Mouse (Mus musculus): ENCODE data around the gene Ap3m1. TPM values are rescaled to one million over a fixed set of nuclear protein-coding genes. Genes with fewer than 3 reads are reported as not detected.

The Ap3m1 gene
- polyA plus RNA-seq, 1 experiment from 2014 or later = 33.4 TPM

- no peak overlapping the region for H3K27ac ChIP-seq (ENCODE audit: low read length)
- H3K36me3 ChIP-seq (ENCODE audit: control insufficient read depth, insufficient read depth) = peaks cover 26% of the 10 kb centered on the region
- 75% methylated on average over 3 of the region's 3 CpGs for WGBS (ENCODE audit: insufficient replicate concordance)
- no peak overlapping the region for H3K4me3 ChIP-seq (ENCODE audit: low read depth, low read length)
- no peaks in the 10 kb centered on the region; the same call in 1 of the 2 replicates for H3K4me1 ChIP-seq (ENCODE audit: control insufficient read depth, low read depth, low read length)
- H3K9me3 ChIP-seq (replicated peaks; ENCODE audit: control insufficient read depth, low read length) = no peaks in the 10 kb centered on the region
- no peaks in the 10 kb centered on the region for H3K27me3 ChIP-seq (ENCODE audit: control insufficient read depth, insufficient read depth, low read depth, low read length)
- H3K4me2 ChIP-seq (ENCODE audit: low read depth, low read length) = no peak overlapping the region
- ATAC-seq (ENCODE audit: low read depth) = no peak
- H3K9ac ChIP-seq (ENCODE audit: low read depth, low read length) = no peak overlapping the region
Measured at GRCm38 (mm10) chr14:21034791-21035190, 17.5 kb downstream of the Ap3m1 start.

DNA sequence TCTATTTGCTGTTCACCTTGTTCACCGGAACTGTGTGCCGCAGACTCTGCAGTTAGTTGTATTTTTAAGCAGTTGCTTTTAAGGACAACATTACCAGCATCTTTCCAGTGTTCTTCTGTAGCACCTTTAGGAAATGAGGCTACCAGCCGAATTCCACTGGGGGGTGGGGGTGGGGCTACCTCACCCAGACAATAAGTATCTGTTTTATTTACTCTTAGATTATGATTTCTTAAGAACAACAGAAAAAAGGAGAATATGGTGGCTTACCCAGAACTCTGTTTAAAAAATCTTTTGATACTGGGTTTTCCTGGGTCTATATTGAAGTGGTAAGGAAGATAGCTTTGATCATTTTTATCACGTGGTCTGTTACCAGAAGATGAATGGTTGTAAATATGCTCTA is 18.0 kb downstream of the Ap3m1 start:
- Histone ChIP-seq H3K4me2 (ENCODE audit: low read depth, low read length) (no peak overlapping the region), H3K9ac (ENCODE audit: low read depth, low read length) (no peak overlapping the region; the same call in 1 of the 2 replicates), H3K4me1 (ENCODE audit: control insufficient read depth, low read depth, low read length) (no peaks in the 10 kb centered on the region; the same call in 1 of the 2 replicates), H3K4me3 (ENCODE audit: low read depth, low read length) (no peak overlapping the region), H3K27me3 (ENCODE audit: control insufficient read depth, insufficient read depth, low read depth, low read length) (no peaks in the 10 kb centered on the region), H3K9me3 (replicated peaks; ENCODE audit: control insufficient read depth, low read length) (no peaks in the 10 kb centered on the region), H3K27ac (ENCODE audit: low read length) (no peak overlapping the region), H3K36me3 (ENCODE audit: control insufficient read depth, insufficient read depth) (peaks cover 23% of the 10 kb centered on the region)
- WGBS (ENCODE audit: insufficient replicate concordance) = 80% methylated on average over 4 of the region's 4 CpGs
- no peak for ATAC-seq (ENCODE audit: low read depth)

- 79% methylated on average over 6 of the region's 6 CpGs for WGBS (ENCODE audit: insufficient replicate concordance)
- Histone ChIP-seq H3K4me1 (ENCODE audit: control insufficient read depth, low read depth, low read length) (no peaks in the 10 kb centered on the region), H3K9ac (ENCODE audit: low read depth, low read length) (no peak overlapping the region), H3K9me3 (replicated peaks; ENCODE audit: control insufficient read depth, low read length) (no peaks in the 10 kb centered on the region), H3K27ac (ENCODE audit: low read length) (peak overlapping the region; percentile 15; the same call in 1 of the 2 replicates), H3K4me3 (ENCODE audit: low read depth, low read length) (no peak overlapping the region), H3K27me3 (ENCODE audit: control insufficient read depth, insufficient read depth, low read depth, low read length) (no peaks in the 10 kb centered on the region), H3K36me3 (ENCODE audit: control insufficient read depth, insufficient read depth) (peaks cover 24% of the 10 kb centered on the region), H3K4me2 (ENCODE audit: low read depth, low read length) (no peak overlapping the region)
- ATAC-seq (ENCODE audit: low read depth) = peak; percentile 75
Measured at GRCm38 (mm10) chr14:21031783-21032511, 20.4 kb downstream of the Ap3m1 start.

- ATAC-seq (ENCODE audit: low read depth) = no peak
- H3K36me3 ChIP-seq (ENCODE audit: control insufficient read depth, insufficient read depth) = peaks cover 25% of the 10 kb centered on the region
- 75% methylated on average over 11 of the region's 11 CpGs for WGBS (ENCODE audit: insufficient replicate concordance)
Measured at GRCm38 (mm10) chr14:21029025-21029659, 23.2 kb downstream of the Ap3m1 start.

DNA sequence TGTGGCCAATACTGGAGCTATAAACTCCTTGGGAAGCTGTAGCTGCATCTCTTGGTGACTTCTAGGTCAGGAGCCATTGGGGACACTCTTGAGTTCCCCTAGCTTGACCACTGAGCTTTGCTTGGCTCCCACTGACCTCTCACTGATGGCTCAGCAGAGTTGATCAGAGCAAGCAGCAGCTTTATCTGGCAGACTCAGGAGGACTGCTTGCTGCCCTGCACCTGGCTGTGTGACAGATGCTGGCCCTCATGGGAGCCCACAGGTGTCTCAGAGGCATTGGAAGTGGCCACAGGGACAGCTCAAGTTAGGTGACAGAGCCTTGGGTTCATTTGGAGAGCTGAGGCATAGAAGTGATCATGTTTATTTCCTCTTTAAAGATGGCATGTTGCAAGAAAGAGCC is 24.8 kb downstream of the Ap3m1 start:
- Histone ChIP-seq H3K4me3 (ENCODE audit: low read depth, low read length) (no peak overlapping the region), H3K9ac (ENCODE audit: low read depth, low read length) (no peak overlapping the region), H3K27ac (ENCODE audit: low read length) (no peak overlapping the region), H3K36me3 (ENCODE audit: control insufficient read depth, insufficient read depth) (peaks cover 29% of the 10 kb centered on the region), H3K27me3 (ENCODE audit: control insufficient read depth, insufficient read depth, low read depth, low read length) (no peaks in the 10 kb centered on the region), H3K4me1 (ENCODE audit: control insufficient read depth, low read depth, low read length) (no peaks in the 10 kb centered on the region), H3K9me3 (replicated peaks; ENCODE audit: control insufficient read depth, low read length) (no peaks in the 10 kb centered on the region), H3K4me2 (ENCODE audit: low read depth, low read length) (no peak overlapping the region)
- no peak for ATAC-seq (ENCODE audit: low read depth)

More at GRCm38 (mm10) chr14:21029025-21029659, 23.2 kb downstream of the Ap3m1 start:
- no peak overlapping the region for H3K9ac ChIP-seq (ENCODE audit: low read depth, low read length)
- H3K4me2 ChIP-seq (ENCODE audit: low read depth, low read length) = no peak overlapping the region
- no peaks in the 10 kb centered on the region for H3K9me3 ChIP-seq (replicated peaks; ENCODE audit: control insufficient read depth, low read length)
- H3K4me3 ChIP-seq (ENCODE audit: low read depth, low read length) = no peak overlapping the region
- H3K4me1 ChIP-seq (ENCODE audit: control insufficient read depth, low read depth, low read length) = no peaks in the 10 kb centered on the region
- no peaks in the 10 kb centered on the region for H3K27me3 ChIP-seq (ENCODE audit: control insufficient read depth, insufficient read depth, low read depth, low read length)
- no peak overlapping the region for H3K27ac ChIP-seq (ENCODE audit: low read length)

GRCm38 (mm10) chr14:21020435-21020834 is 31.9 kb downstream of the Ap3m1 start:
- WGBS (ENCODE audit: insufficient replicate concordance) = 85% methylated on average over 8 of the region's 8 CpGs

GRCm38 (mm10) chr14:21018977-21019376 is 33.3 kb downstream of the Ap3m1 start:
- ATAC-seq (ENCODE audit: low read depth) = no peak
- no peaks in the 10 kb centered on the region for H3K9me3 ChIP-seq (replicated peaks; ENCODE audit: control insufficient read depth, low read length)
- peaks cover 28% of the 10 kb centered on the region for H3K36me3 ChIP-seq (ENCODE audit: control insufficient read depth, insufficient read depth)
- WGBS (ENCODE audit: insufficient replicate concordance) = 55% methylated on average over 3 of the region's 3 CpGs
- no peak overlapping the region for H3K27ac ChIP-seq (ENCODE audit: low read length)
- H3K27me3 ChIP-seq (ENCODE audit: control insufficient read depth, insufficient read depth, low read depth, low read length) = no peaks in the 10 kb centered on the region
- no peak overlapping the region for H3K9ac ChIP-seq (ENCODE audit: low read depth, low read length)
- H3K4me2 ChIP-seq (ENCODE audit: low read depth, low read length) = no peak overlapping the region
- H3K4me3 ChIP-seq (ENCODE audit: low read depth, low read length) = no peak overlapping the region
- H3K4me1 ChIP-seq (ENCODE audit: control insufficient read depth, low read depth, low read length) = no peaks in the 10 kb centered on the region

More at GRCm38 (mm10) chr14:21020435-21020834, 31.9 kb downstream of the Ap3m1 start:
- no peaks in the 10 kb centered on the region for H3K9me3 ChIP-seq (replicated peaks; ENCODE audit: control insufficient read depth, low read length)
- H3K27me3 ChIP-seq (ENCODE audit: control insufficient read depth, insufficient read depth, low read depth, low read length) = no peaks in the 10 kb centered on the region
- H3K4me3 ChIP-seq (ENCODE audit: low read depth, low read length) = no peak overlapping the region
- peaks cover 35% of the 10 kb centered on the region for H3K36me3 ChIP-seq (ENCODE audit: control insufficient read depth, insufficient read depth)
- H3K9ac ChIP-seq (ENCODE audit: low read depth, low read length) = no peak overlapping the region
- H3K4me1 ChIP-seq (ENCODE audit: control insufficient read depth, low read depth, low read length) = no peaks in the 10 kb centered on the region
- H3K4me2 ChIP-seq (ENCODE audit: low read depth, low read length) = no peak overlapping the region
- H3K27ac ChIP-seq (ENCODE audit: low read length) = no peak overlapping the region
- ATAC-seq (ENCODE audit: low read depth) = no peak

DNA sequence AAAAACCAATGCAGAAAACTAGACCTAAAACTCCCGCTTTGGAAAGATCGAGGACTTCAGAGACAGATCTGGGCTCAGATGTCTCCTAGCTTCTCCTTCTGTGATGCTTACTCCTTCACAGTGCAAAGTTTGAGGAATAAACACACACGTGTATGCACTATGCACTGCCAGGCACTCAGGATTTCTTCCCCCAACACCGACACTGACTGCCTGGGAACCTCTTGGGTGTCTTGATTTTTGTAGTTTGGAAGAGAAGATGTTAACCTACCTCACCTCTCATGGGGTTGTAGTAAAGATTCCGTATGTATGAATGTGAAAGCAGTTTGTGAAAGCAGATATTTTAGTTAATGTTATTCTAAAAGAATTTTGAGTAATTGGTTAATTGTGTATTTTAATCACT is 34.4 kb downstream of the Ap3m1 start:
- H3K36me3 ChIP-seq (ENCODE audit: control insufficient read depth, insufficient read depth) = peaks cover 24% of the 10 kb centered on the region
- H3K9ac ChIP-seq (ENCODE audit: low read depth, low read length) = no peak overlapping the region
- no peaks in the 10 kb centered on the region for H3K4me1 ChIP-seq (ENCODE audit: control insufficient read depth, low read depth, low read length)
- H3K27me3 ChIP-seq (ENCODE audit: control insufficient read depth, insufficient read depth, low read depth, low read length) = no peaks in the 10 kb centered on the region
- ATAC-seq (ENCODE audit: low read depth) = no peak
- H3K4me3 ChIP-seq (ENCODE audit: low read depth, low read length) = no peak overlapping the region
- 82% methylated on average over 5 of the region's 5 CpGs for WGBS (ENCODE audit: insufficient replicate concordance)
- H3K9me3 ChIP-seq (replicated peaks; ENCODE audit: control insufficient read depth, low read length) = no peaks in the 10 kb centered on the region
- no peak overlapping the region for H3K27ac ChIP-seq (ENCODE audit: low read length)
- no peak overlapping the region for H3K4me2 ChIP-seq (ENCODE audit: low read depth, low read length)

GRCm38 (mm10) chr14:21013800-21014334 is 38.4 kb downstream of the Ap3m1 start:
- 56% methylated on average over 5 of the region's 5 CpGs for WGBS (ENCODE audit: insufficient replicate concordance)
- H3K36me3 ChIP-seq (ENCODE audit: control insufficient read depth, insufficient read depth) = peaks cover 15% of the 10 kb centered on the region

More at GRCm38 (mm10) chr14:21013800-21014334, 38.4 kb downstream of the Ap3m1 start:
- no peak overlapping the region for H3K9ac ChIP-seq (ENCODE audit: low read depth, low read length)
- H3K27me3 ChIP-seq (ENCODE audit: control insufficient read depth, insufficient read depth, low read depth, low read length) = no peaks in the 10 kb centered on the region
- no peak for ATAC-seq (ENCODE audit: low read depth)
- H3K4me3 ChIP-seq (ENCODE audit: low read depth, low read length) = no peak overlapping the region
- no peak overlapping the region for H3K27ac ChIP-seq (ENCODE audit: low read length)
- no peaks in the 10 kb centered on the region for H3K9me3 ChIP-seq (replicated peaks; ENCODE audit: control insufficient read depth, low read length)
- H3K4me1 ChIP-seq (ENCODE audit: control insufficient read depth, low read depth, low read length) = no peaks in the 10 kb centered on the region
- no peak overlapping the region for H3K4me2 ChIP-seq (ENCODE audit: low read depth, low read length)
